Mouse (Mus musculus): ENCODE data around the gene Nt5c3b. TPM values are rescaled to one million over a fixed set of nuclear protein-coding genes. Genes with fewer than 3 reads are reported as not detected.

Nt5c3b gene
- polyA plus RNA-seq, 1 experiment from 2014 or later: 181 TPM

- H3K4me3 ChIP-seq: no peak overlapping the region
- H3K27me3 ChIP-seq: no peaks in the 10 kb centered on the region
- H3K4me1 ChIP-seq: no peaks in the 10 kb centered on the region
- no peak overlapping the region for H3K27ac ChIP-seq
- H3K4me2 ChIP-seq (replicated peaks): no peak overlapping the region
- H3K9me3 ChIP-seq: no peaks in the 10 kb centered on the region
- WGBS: 94% methylated on average over 10 of the region's 10 CpGs
- no peak for ATAC-seq (ENCODE audit: low FRiP score, low read depth)
- H3K9ac ChIP-seq: no peak overlapping the region
- peaks cover 51% of the 10 kb centered on the region for H3K36me3 ChIP-seq
These were observed 21.1 kb upstream of the Nt5c3b start for GRCm38 (mm10) chr11:100462699-100463098.

- Histone ChIP-seq H3K9ac (no peak overlapping the region), H3K27me3 (no peaks in the 10 kb centered on the region), H3K36me3 (peaks cover 51% of the 10 kb centered on the region), H3K4me2 (replicated peaks) (no peak overlapping the region), H3K4me3 (no peak overlapping the region), H3K9me3 (no peaks in the 10 kb centered on the region), H3K27ac (no peak overlapping the region), H3K4me1 (no peaks in the 10 kb centered on the region)
- no peak for ATAC-seq (ENCODE audit: low FRiP score, low read depth)
- WGBS: 92% methylated on average over 5 of the region's 5 CpGs
These were observed 16.1 kb upstream of the Nt5c3b start for GRCm38 (mm10) chr11:100457711-100458110.

GRCm38 (mm10) chr11:100457247-100457646, 15.6 kb upstream of the Nt5c3b start:
- Histone ChIP-seq H3K27ac (no peak overlapping the region), H3K4me1 (no peaks in the 10 kb centered on the region), H3K4me2 (replicated peaks) (no peak overlapping the region), H3K36me3 (peaks cover 49% of the 10 kb centered on the region), H3K9me3 (no peaks in the 10 kb centered on the region), H3K9ac (no peak overlapping the region), H3K4me3 (no peak overlapping the region), H3K27me3 (no peaks in the 10 kb centered on the region)
- ATAC-seq (ENCODE audit: low FRiP score, low read depth): no peak
- WGBS: 74% methylated on average over 4 of the region's 4 CpGs

GRCm38 (mm10) chr11:100442625-100443024, 1.0 kb upstream of the Nt5c3b start:
- Histone ChIP-seq H3K27me3 (no peaks in the 10 kb centered on the region), H3K4me1 (peaks cover 15% of the 10 kb centered on the region), H3K9me3 (no peaks in the 10 kb centered on the region), H3K9ac (no peak overlapping the region), H3K36me3 (peaks cover 19% of the 10 kb centered on the region), H3K4me3 (no peak overlapping the region), H3K27ac (no peak overlapping the region), H3K4me2 (replicated peaks) (no peak overlapping the region)
- no peak for ATAC-seq (ENCODE audit: low FRiP score, low read depth)
- 92% methylated on average over 6 of the region's 6 CpGs for WGBS

- peak; percentile 97 for ATAC-seq (ENCODE audit: low FRiP score, low read depth)
- peak overlapping the region; percentile 93 for H3K9ac ChIP-seq
- peaks cover 36% of the 10 kb centered on the region for H3K36me3 ChIP-seq
- under 1% methylated on average over 52 of the region's 52 CpGs for WGBS
- H3K27ac ChIP-seq: peak overlapping the region; percentile 61; the same call in 1 of the 2 replicates
- H3K4me2 ChIP-seq (replicated peaks): peak overlapping the region; percentile 69
- peak overlapping the region; percentile 83 for H3K4me3 ChIP-seq
- no peaks in the 10 kb centered on the region for H3K9me3 ChIP-seq
- no peaks in the 10 kb centered on the region for H3K27me3 ChIP-seq
- H3K4me1 ChIP-seq: peaks cover 15% of the 10 kb centered on the region
These were observed 701 bp downstream of the Nt5c3b start for GRCm38 (mm10) chr11:100440691-100441522.

- Histone ChIP-seq H3K27ac (no peak overlapping the region), H3K4me2 (replicated peaks) (no peak overlapping the region), H3K27me3 (no peaks in the 10 kb centered on the region), H3K36me3 (peaks cover 62% of the 10 kb centered on the region), H3K4me1 (peaks cover 15% of the 10 kb centered on the region), H3K9ac (no peak overlapping the region), H3K4me3 (no peak overlapping the region), H3K9me3 (no peaks in the 10 kb centered on the region)
- no peak for ATAC-seq (ENCODE audit: low FRiP score, low read depth)
- WGBS: 97% methylated on average over 1 of the region's 1 CpGs
These were observed 3.7 kb downstream of the Nt5c3b start for GRCm38 (mm10) chr11:100437901-100438300.

- ATAC-seq (ENCODE audit: low FRiP score, low read depth): no peak
- no peak overlapping the region for H3K4me2 ChIP-seq (replicated peaks)
- H3K9me3 ChIP-seq: no peaks in the 10 kb centered on the region
- H3K4me3 ChIP-seq: no peak overlapping the region
- no peak overlapping the region for H3K9ac ChIP-seq
- 86% methylated on average over 9 of the region's 9 CpGs for WGBS
- H3K36me3 ChIP-seq: peaks cover 79% of the 10 kb centered on the region
- peaks cover 10% of the 10 kb centered on the region for H3K4me1 ChIP-seq
- H3K27me3 ChIP-seq: no peaks in the 10 kb centered on the region
- no peak overlapping the region for H3K27ac ChIP-seq
These were observed 5.8 kb downstream of the Nt5c3b start for GRCm38 (mm10) chr11:100435678-100436246.

GRCm38 (mm10) chr11:100432002-100432401, 9.6 kb downstream of the Nt5c3b start:
- Histone ChIP-seq H3K9me3 (no peaks in the 10 kb centered on the region), H3K36me3 (peaks cover 85% of the 10 kb centered on the region), H3K27me3 (no peaks in the 10 kb centered on the region), H3K9ac (no peak overlapping the region), H3K4me2 (replicated peaks) (no peak overlapping the region), H3K27ac (no peak overlapping the region), H3K4me3 (no peak overlapping the region), H3K4me1 (no peaks in the 10 kb centered on the region)
- WGBS: 89% methylated on average over 5 of the region's 5 CpGs
- no peak for ATAC-seq (ENCODE audit: low FRiP score, low read depth)

GRCm38 (mm10) chr11:100430052-100430451, 11.6 kb downstream of the Nt5c3b start:
- Histone ChIP-seq H3K9ac (0 out of 2 replicates have a peak overlapping the region, but pooled peaks have one; percentile 4), H3K36me3 (peaks cover 84% of the 10 kb centered on the region), H3K9me3 (no peaks in the 10 kb centered on the region), H3K4me1 (no peaks in the 10 kb centered on the region), H3K27me3 (no peaks in the 10 kb centered on the region), H3K27ac (no peak overlapping the region), H3K4me2 (replicated peaks) (no peak overlapping the region), H3K4me3 (no peak overlapping the region)
- no peak for ATAC-seq (ENCODE audit: low FRiP score, low read depth)
- 88% methylated on average over 7 of the region's 7 CpGs for WGBS

GRCm38 (mm10) chr11:100428612-100429199, 12.9 kb downstream of the Nt5c3b start:
- H3K4me1 ChIP-seq: no peaks in the 10 kb centered on the region
- H3K4me2 ChIP-seq (replicated peaks): no peak overlapping the region
- H3K27me3 ChIP-seq: no peaks in the 10 kb centered on the region
- no peak for ATAC-seq (ENCODE audit: low FRiP score, low read depth)
- H3K4me3 ChIP-seq: no peak overlapping the region
- H3K9ac ChIP-seq: no peak overlapping the region
- H3K36me3 ChIP-seq: peaks cover 88% of the 10 kb centered on the region
- WGBS: 80% methylated on average over 9 of the region's 9 CpGs
- no peak overlapping the region; the same call in 1 of the 2 replicates for H3K27ac ChIP-seq
- H3K9me3 ChIP-seq: no peaks in the 10 kb centered on the region

- no peak overlapping the region for H3K9ac ChIP-seq
- H3K27me3 ChIP-seq: no peaks in the 10 kb centered on the region
- ATAC-seq (ENCODE audit: low FRiP score, low read depth): no peak
- WGBS: 87% methylated on average over 3 of the region's 3 CpGs
- no peaks in the 10 kb centered on the region for H3K4me1 ChIP-seq
- peaks cover 90% of the 10 kb centered on the region for H3K36me3 ChIP-seq
- no peaks in the 10 kb centered on the region for H3K9me3 ChIP-seq
- no peak overlapping the region for H3K4me2 ChIP-seq (replicated peaks)
- no peak overlapping the region for H3K27ac ChIP-seq
- H3K4me3 ChIP-seq: no peak overlapping the region
These were observed 14.8 kb downstream of the Nt5c3b start for GRCm38 (mm10) chr11:100426820-100427219.

GRCm38 (mm10) chr11:100425851-100426250, 15.8 kb downstream of the Nt5c3b start:
- Histone ChIP-seq H3K9ac (no peak overlapping the region), H3K36me3 (peaks cover 92% of the 10 kb centered on the region), H3K9me3 (no peaks in the 10 kb centered on the region), H3K27me3 (no peaks in the 10 kb centered on the region), H3K27ac (peak overlapping the region; percentile 8; the same call in 1 of the 2 replicates), H3K4me3 (no peak overlapping the region), H3K4me1 (no peaks in the 10 kb centered on the region), H3K4me2 (replicated peaks) (no peak overlapping the region)
- ATAC-seq (ENCODE audit: low FRiP score, low read depth): no peak
- 27% methylated on average over 7 of the region's 7 CpGs for WGBS

All from limb, embryonic 13.5 days (tissue).